Mouse (Mus musculus): ENCODE data around the gene Ripor2.

The Ripor2 gene

GRCm38 (mm10) chr13:24712581-24713130 is 130.7 kb downstream of the Ripor2 start:
- no peak for DNase-seq (ENCODE audit: low spot score)

- peak; percentile 66 for DNase-seq (ENCODE audit: low spot score)
These were observed 131.5 kb downstream of the Ripor2 start for GRCm38 (mm10) chr13:24713434-24714000.

- DNase-seq (ENCODE audit: low spot score) = no peak
These were observed 132.4 kb downstream of the Ripor2 start for GRCm38 (mm10) chr13:24714360-24714885.

DNA sequence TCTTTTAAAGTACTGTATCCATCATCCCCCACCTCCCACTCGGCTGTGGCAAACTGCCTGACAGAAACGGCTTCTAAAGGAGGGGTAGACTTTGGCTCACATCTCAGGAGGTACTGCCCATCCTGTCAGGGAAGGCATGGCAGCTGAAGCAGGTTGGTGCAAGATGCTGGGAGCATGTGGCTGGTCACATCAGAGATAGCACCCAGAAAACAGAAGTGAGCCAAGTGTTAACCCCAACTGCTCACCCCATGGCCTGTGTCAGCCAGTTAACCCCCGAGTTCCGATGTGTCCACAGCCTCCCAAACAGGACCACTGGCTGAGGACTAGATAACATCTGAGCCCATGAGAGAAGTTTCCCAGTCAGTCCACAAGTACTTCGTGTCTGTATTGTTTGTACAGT is 133.6 kb downstream of the Ripor2 start:
- no peak for DNase-seq (ENCODE audit: low spot score)

- DNase-seq (ENCODE audit: low spot score) = no peak
These were observed 134.5 kb downstream of the Ripor2 start for GRCm38 (mm10) chr13:24716441-24716840.

- DNase-seq (ENCODE audit: low spot score) = no peak
These were observed 135.7 kb downstream of the Ripor2 start for GRCm38 (mm10) chr13:24717677-24718076.

DNA sequence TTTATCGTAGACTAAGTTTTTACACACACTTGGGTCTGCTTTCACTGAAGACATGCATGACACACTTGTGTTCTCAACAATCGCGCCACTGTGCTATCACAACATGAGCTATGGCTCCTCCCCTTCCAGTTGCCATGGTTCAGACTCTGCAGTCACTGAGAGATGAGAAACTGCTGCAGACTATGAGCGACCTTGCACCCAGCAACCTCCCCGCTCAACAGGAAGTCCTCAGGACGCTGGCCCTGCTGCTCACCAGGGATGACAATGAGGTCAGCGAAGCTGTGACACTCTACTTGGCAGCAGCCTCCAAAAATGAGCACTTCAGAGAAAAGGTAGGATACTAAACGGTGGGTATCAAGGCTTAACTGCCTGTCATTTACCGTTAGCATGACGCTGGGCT is 139.5 kb downstream of the Ripor2 start:
- no peak for DNase-seq (ENCODE audit: low spot score)

DNA sequence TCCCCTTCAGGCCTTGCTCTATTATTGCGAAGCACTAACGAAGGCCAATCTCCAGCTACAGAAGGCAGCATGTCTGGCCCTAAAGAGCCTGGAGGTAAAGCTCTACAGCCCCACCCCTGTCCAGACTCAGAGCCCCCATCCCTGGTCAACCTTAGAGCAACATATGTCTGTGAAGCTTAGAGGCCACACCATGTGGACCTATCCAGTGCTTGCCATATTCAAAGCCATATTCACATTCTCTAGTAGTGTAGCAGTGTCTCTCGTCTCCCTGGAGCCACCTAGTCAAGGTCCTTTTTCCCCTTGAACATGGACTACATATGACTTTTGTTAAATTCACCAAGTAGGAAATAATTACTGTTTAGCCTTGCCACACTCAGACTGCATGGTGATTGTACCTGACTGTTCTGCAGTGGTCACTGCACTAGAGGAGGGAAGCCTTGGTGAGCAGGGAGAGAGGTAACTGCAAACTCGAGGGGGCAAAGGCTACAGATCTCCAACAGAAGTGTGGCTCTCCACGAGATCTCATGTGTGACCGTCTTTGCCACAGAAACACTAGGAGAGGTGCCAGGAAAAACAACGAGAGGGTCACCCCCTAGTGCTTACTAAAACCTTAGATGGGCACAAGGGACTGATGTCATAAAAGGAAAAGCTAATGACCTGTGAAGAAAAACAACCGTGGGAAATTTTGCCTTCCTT is 141.9 kb downstream of the Ripor2 start:
- DNase-seq (ENCODE audit: low spot score) = no peak

DNA sequence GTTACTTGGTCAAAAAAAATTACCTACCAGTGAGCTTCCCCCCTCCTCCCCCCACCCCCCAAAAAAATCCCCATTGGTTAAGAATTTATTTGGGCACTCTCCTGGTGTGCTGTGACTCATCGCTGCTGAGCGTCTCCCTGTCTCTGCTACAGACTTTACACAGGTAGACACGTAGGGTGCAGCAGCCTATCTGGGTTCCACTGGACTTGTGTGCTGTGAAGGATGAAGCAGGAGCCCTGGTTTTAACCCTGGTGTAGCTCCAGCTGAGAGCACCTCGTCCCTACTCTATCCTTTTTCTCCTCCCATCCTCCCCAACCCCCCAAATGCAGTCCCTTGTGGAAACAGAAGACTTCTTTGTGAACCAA is 142.4 kb downstream of the Ripor2 start:
- no peak for DNase-seq (ENCODE audit: low spot score)

GRCm38 (mm10) chr13:24729128-24729527 is 147.1 kb downstream of the Ripor2 start:
- no peak for DNase-seq (ENCODE audit: low spot score)

DNA sequence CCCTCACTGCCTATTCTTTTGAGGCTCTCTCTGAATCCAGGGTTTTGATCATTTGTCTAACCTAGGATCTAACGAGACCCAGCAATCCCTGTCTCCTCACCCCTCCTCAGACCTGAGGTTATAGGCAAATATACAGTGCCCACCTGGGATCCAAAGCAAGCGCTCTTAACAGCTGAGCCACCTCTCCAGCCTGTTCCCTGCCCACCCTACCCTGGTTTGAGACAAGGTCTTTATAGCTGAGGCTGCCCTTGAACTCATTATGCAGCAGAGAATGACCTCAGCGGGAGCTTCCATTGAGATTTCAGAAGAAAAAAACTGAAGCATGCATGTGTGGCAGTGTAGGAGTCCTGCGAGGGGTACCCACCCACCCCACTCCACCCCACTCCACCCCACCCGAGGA is 152.5 kb downstream of the Ripor2 start:
- no peak for DNase-seq (ENCODE audit: low spot score)

- DNase-seq (ENCODE audit: low spot score) = no peak
These were observed 153.7 kb downstream of the Ripor2 start for GRCm38 (mm10) chr13:24735608-24736131.

- no peak for DNase-seq (ENCODE audit: low spot score)
These were observed 159.0 kb downstream of the Ripor2 start, which contains the start of gene Armh2 for GRCm38 (mm10) chr13:24741028-24741427. Gene Armh2 (plus strand): TSS chr13:24741232.

- no peak for DNase-seq (ENCODE audit: low spot score)
These were observed 165.8 kb downstream of the Ripor2 start for GRCm38 (mm10) chr13:24747823-24748222.

GRCm38 (mm10) chr13:24750807-24751206 is 168.8 kb downstream of the Ripor2 start:
- no peak for DNase-seq (ENCODE audit: low spot score)

GRCm38 (mm10) chr13:24751396-24751795 is 169.4 kb downstream of the Ripor2 start:
- DNase-seq (ENCODE audit: low spot score) = no peak

GRCm38 (mm10) chr13:24756756-24757155 is 174.8 kb downstream of the Ripor2 start:
- DNase-seq (ENCODE audit: low spot score) = no peak

DNA sequence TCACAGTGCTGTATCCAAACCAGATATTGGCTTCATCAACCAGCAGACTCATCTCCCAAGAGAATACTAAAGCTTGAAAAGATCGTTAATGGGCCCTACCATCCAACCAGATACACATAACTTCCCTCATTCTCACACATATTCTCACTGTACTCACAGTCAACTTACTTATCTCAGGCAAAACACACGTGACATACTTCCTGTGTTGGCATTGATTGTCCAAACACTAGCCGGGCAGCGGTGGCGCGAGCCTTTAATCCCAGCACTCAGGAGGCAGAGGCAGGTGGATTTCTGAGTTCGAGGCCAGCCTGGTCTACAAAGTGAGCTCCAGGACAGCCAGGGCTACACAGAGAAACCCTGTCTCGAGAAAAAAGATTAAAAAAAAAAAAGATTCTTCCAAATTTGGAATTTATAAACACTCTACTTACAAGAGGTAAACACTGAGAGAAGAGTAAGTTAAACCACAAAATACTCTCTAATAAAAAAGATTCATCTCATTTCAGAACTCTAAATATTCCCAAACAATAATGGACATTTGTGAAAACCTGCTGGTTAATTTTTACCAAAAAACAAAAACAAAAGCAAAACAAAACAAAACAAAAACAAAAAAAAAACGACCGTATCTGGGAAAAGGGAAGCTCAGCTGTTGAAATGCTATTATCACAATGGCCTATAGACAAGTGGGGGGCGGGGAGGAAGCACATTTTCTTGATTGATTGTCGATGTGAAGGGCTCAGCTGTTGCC is 176.0 kb downstream of the Ripor2 start:
- no peak for DNase-seq (ENCODE audit: low spot score)

DNA sequence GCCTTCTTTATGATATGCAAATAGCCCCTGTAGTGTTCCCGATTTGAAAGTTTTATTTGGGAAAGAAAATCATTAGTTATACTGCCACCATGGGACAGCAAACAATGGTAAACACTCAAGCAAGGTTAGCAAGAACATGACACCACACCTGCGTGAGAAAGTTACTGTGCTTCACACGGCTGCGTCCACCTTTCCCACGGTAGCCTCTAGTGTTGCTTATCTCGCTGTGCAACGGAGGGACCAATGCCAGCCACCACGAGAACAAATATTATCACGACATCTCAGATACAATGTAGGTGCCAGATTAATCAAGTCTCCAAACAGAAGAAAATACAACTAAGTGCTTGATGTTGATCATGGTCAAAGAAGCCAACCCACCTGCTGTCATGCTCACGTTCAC is 177.5 kb downstream of the Ripor2 start:
- DNase-seq (ENCODE audit: low spot score) = no peak

GRCm38 (mm10) chr13:24760351-24760870 is 178.4 kb downstream of the Ripor2 start:
- no peak for DNase-seq (ENCODE audit: low spot score)

- DNase-seq (ENCODE audit: low spot score) = no peak
These were observed 179.1 kb downstream of the Ripor2 start for GRCm38 (mm10) chr13:24761083-24761402.
